Mouse (Mus musculus) cerebellum, adult 2 months (tissue): ENCODE data around the gene Tamm41. TPM values are rescaled to one million over a fixed set of nuclear protein-coding genes. Genes with fewer than 3 reads are reported as not detected.
A peak's percentile ranks its signal among the peaks of the same experiment; 100 is the strongest.

Experiments
- DNase-seq, 2 experiments: peaks; one replicate each; pipeline ENCODE4 v3.0.0; 2021
- H3K27ac ChIP-seq: fragments of 200-500 bp; 2 replicates; pipeline ENCODE4 v1.5.1; 2012; ENCODE audit warnings: low read length, control low read depth, inconsistent platforms; ENCODE audit not compliant: insufficient read depth
- H3K27me3 ChIP-seq: fragments of 200-500 bp; 2 replicates; pipeline ENCODE4 v1.6.1; 2012; ENCODE audit warnings: inconsistent platforms, mild to moderate bottlenecking, low read length, moderate library complexity; ENCODE audit not compliant: control insufficient read depth, insufficient read depth
- H3K4me1 ChIP-seq: fragments of 200-500 bp; 2 replicates; pipeline ENCODE4 v1.6.1; 2011; ENCODE audit warnings: low read length; ENCODE audit not compliant: control insufficient read depth, insufficient read depth
- H3K4me3 ChIP-seq: fragments of 200-500 bp; replicated peaks from 2 replicates; pipeline ENCODE3; 2011; ENCODE audit warnings: mild to moderate bottlenecking, low read depth, low read length, control low read depth; ENCODE audit not compliant: insufficient read depth
- CTCF ChIP-seq: fragments of 200-500 bp; IDR thresholded peaks from 2 replicates; pipeline ENCODE4 v1.5.1; 2011; ENCODE audit warnings: low read depth, mild to moderate bottlenecking, control low read depth, low read length, moderate library complexity, borderline replicate concordance; ENCODE audit not compliant: insufficient read depth
- POLR2A ChIP-seq: fragments of 200-500 bp; IDR thresholded peaks from 2 replicates; pipeline ENCODE4 v1.6.1; 2011; ENCODE audit warnings: low read length, control low read depth, borderline replicate concordance; ENCODE audit not compliant: insufficient read depth
- WGBS: fragments of 180-500 bp; shearing (Covaris S2); methylation state at CpG from one replicate; pipeline ENCODE4 v1.1.7; 2018; 5-methylcytosine and 5-hydroxymethylcytosine counted together
- polyA plus RNA-seq: library from polyadenylated mRNA; depleted of rRNA; stranded (reverse); fragments of >200 nt; gene quantifications from 2 replicates; pipeline ENCODE4 v1.2.3, GENCODE M21; 2012

Gene Tamm41
- polyA plus RNA-seq, 1 experiment, result 32.4 TPM

- Histone ChIP-seq H3K27me3 (no peaks in the 10 kb centered on the region), H3K4me1 (0 out of 2 replicates have a peak, but pooled peaks cover 3% of the 10 kb centered on the region), H3K27ac (no peak overlapping the region), H3K4me3 (no peak overlapping the region)
- WGBS, result 54% methylated on average over 7 of the region's 7 CpGs
- no peak for TF ChIP-seq CTCF
- no peak for TF ChIP-seq POLR2A
- no peak for DNase-seq
Measured at GRCm38 (mm10) chr6:114987966-114988618, 49.6 kb downstream of the Tamm41 start.

GRCm38 (mm10) chr6:114982671-114983070 lies 55.0 kb downstream of the Tamm41 start:
- TF ChIP-seq POLR2A (no peak), CTCF (no peak)
- no peak overlapping the region for H3K27ac ChIP-seq
- DNase-seq, result no peak
- H3K4me1 ChIP-seq, result no peaks in the 10 kb centered on the region
- 86% methylated on average over 7 of the region's 7 CpGs for WGBS
- no peak overlapping the region for H3K4me3 ChIP-seq
- H3K27me3 ChIP-seq, result no peaks in the 10 kb centered on the region

DNA sequence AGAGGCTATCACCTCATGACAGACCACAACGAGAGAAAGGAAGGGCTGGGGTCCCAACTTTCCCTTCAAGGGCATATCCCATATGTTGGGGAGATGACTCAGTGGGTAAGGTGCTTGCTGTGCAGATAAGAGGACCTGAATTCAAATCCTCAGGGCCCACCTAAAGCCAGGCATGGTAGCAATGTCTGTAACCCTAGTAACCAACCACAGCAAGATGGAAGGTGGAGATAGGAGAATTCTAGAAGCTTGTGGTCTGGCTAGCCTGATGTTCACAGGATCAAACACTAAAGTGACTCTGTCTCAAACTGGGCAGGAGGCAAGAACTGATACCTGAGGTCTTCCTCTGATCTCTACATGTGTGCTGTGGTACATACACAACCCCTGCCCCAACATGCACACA lies 58.0 kb downstream of the Tamm41 start:
- Histone ChIP-seq H3K4me1 (no peaks in the 10 kb centered on the region), H3K4me3 (no peak overlapping the region), H3K27ac (no peak overlapping the region), H3K27me3 (no peaks in the 10 kb centered on the region)
- no peak for DNase-seq
- WGBS, result 84% methylated on average over 1 of the region's 1 CpGs
- TF ChIP-seq CTCF (no peak), POLR2A (no peak)

DNA sequence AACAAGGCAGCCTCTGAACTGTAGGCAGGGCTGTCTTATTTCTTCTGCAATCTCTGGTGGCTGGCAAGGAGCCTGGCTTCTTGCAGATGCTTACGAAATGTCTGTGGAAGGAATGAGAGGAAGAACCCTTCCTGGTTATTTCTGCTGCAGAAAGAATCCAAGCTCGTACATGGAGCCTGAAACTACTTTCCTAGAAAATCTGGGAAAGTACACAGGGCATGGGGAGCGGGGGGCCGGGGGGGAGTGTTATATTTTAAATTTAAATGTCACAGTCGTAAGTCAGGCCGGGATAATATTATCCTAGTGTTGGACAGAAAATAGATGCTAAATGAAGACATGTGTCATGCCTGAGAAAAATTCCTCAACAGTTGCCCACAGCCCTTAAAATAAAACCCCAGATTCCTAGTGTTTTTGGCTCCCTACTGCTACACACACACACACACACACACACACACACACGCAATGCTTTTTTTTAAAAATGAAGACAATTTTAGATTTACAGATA lies 60.7 kb downstream of the Tamm41 start:
- Histone ChIP-seq H3K4me1 (no peaks in the 10 kb centered on the region), H3K4me3 (no peak overlapping the region), H3K27ac (no peak overlapping the region), H3K27me3 (no peaks in the 10 kb centered on the region)
- no peak for DNase-seq
- WGBS, result 88% methylated on average over 7 of the region's 7 CpGs
- TF ChIP-seq CTCF, result no peak
- TF ChIP-seq POLR2A, result no peak

DNA sequence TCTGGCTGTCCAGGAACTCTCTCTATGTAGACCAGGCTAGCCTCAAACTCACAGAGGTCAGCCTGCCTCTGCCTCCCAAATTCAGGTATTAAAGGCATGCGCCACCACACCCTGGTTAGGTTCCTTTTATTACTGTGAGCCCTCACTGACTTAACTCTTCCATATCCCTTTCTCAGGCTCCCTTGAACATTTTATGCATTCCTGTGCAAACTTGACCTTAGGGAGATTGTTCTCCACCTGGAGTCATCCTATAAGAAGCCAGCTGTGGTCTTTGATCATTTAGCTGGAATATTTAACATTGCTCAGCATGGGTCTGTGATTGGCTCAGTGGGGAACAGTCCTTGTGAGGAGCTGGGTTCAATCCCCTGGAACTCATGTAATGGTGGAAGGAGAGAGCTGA lies 63.3 kb downstream of the Tamm41 start:
- 100% methylated on average over 1 of the region's 1 CpGs for WGBS
- Histone ChIP-seq H3K27ac (no peak overlapping the region), H3K4me1 (no peaks in the 10 kb centered on the region), H3K27me3 (no peaks in the 10 kb centered on the region), H3K4me3 (no peak overlapping the region)
- TF ChIP-seq POLR2A (no peak), CTCF (no peak)
- DNase-seq, result no peak

DNA sequence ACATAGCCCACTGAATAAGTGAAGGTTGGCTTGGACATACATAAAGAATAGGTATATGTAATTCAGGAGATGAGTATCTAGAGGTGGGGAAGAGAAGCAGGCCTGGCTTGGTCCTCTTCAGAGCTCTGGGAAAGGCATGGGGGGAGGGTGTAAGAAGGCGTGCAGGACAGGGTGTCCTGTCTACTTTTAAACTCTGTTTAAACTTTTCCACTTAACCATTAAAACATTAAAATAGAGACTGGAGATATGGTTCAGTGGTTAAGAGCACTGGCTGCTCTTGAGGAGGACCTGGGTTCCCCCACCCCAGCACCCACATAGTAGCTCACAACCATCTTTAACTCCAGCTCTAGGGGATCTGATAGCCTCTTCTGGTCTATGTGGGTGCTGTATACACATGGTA lies 64.7 kb downstream of the Tamm41 start:
- Histone ChIP-seq H3K4me3 (no peak overlapping the region), H3K27me3 (no peaks in the 10 kb centered on the region), H3K27ac (no peak overlapping the region), H3K4me1 (no peaks in the 10 kb centered on the region)
- TF ChIP-seq POLR2A (no peak), CTCF (no peak)
- WGBS, result 78% methylated on average over 1 of the region's 1 CpGs
- no peak for DNase-seq

DNA sequence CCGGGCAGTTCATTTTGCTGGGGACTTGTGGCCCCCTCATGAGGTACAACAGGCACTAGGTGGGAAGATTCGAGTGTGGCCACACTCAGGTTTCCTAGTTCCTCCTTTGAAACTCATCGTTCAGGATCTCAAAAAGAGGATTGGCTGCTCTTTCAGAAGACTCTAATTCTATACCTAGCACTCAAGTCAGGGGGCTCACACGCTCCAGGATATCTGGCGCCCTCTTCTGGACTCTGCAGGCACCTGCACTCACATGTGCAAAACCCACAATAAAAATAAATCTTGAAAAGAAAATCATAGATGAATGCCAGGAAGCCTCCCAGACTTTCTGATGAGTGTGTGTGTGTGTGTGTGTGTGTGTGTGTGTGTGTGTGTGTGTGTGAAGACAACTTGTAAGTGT lies 66.8 kb downstream of the Tamm41 start:
- no peaks in the 10 kb centered on the region for H3K4me1 ChIP-seq
- TF ChIP-seq POLR2A, result no peak
- peak; percentile 19; the same call in 1 of the 2 replicates for TF ChIP-seq CTCF
- WGBS, result 77% methylated on average over 5 of the region's 5 CpGs
- H3K27ac ChIP-seq, result no peak overlapping the region
- no peaks in the 10 kb centered on the region for H3K27me3 ChIP-seq
- DNase-seq, result no peak
- H3K4me3 ChIP-seq, result no peak overlapping the region

GRCm38 (mm10) chr6:114970386-114970785 lies 67.3 kb downstream of the Tamm41 start:
- no peak for DNase-seq
- no peaks in the 10 kb centered on the region for H3K4me1 ChIP-seq
- WGBS, result 39% methylated on average over 6 of the region's 6 CpGs
- no peaks in the 10 kb centered on the region for H3K27me3 ChIP-seq
- no peak overlapping the region for H3K27ac ChIP-seq
- H3K4me3 ChIP-seq, result no peak overlapping the region
- no peak for TF ChIP-seq POLR2A
- TF ChIP-seq CTCF, result no peak

GRCm38 (mm10) chr6:114969213-114970120 lies 68.2 kb downstream of the Tamm41 start, which contains the start of gene Vgll4:
TSS of gene Vgll4 (minus strand) at chr6:114969994.
- Histone ChIP-seq H3K4me3 (peak within 1 kb of the TSS; percentile 86), H3K27ac (no peak within 1 kb of the TSS), H3K4me1 (no peaks in the 10 kb centered on the region), H3K27me3 (no peaks in the 10 kb centered on the region)
- no peak for TF ChIP-seq POLR2A
- no peak for TF ChIP-seq CTCF
- under 1% methylated on average over 79 of the region's 79 CpGs for WGBS
- peak; percentile 71 to 77 for DNase-seq
